Mouse (Mus musculus) liver, adult 2 months (tissue): ENCODE data around the gene Adra1d.

ENCODE experiments used
- CTCF ChIP-seq: fragments of 200-500 bp; IDR thresholded peaks from 2 replicates; pipeline ENCODE4 v1.5.1; 2011; ENCODE audit warnings: low read depth, low read length, control low read depth
- POLR2A ChIP-seq: fragments of 200-500 bp; IDR thresholded peaks from 2 replicates; pipeline ENCODE4 v1.6.1; 2011; ENCODE audit warnings: low read length, control low read depth; ENCODE audit not compliant: insufficient read depth; ENCODE audit errors: extremely low read depth

DNA sequence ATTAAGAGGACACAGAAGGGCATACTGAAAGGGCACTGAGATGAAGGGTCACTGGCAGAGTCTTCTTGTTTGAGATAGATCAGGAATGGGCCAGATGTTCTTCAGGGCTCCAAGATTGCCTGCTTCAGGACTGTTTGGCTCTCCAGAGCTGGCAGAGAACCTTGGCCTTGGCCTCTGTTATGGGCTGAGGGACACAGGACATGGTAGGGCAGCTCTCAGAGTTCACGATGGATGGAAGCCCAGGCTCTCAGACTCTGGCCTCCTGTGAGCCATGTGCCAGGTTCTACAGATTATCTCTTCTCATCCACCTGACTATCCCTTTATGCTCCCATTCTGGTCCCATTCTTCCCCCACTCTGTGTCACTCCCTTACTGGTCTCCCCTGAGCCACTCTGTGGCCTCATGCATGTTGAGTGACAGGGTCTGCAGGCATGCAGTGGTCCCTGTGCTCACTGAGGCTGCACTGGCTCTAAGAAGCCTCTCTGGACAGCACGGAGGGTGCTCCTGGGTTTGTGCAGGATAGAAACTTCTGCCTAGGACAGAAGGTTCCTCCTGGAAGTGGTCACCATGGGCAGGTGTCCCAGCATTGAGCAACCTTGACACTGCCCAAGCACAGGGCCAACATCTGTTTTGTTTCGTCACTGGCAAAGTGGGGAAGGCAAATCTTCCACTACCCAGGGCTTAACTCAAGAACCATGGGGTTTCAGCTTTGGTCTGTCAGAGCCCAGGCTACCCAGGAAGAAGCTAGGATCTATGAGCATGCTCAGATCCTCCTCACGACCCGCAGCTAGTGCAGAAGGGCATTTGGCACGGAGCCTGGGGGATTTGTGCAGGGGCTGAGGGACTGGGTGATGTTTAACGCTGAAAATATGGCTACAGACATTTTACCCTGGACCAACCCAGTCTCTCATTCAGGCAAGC lies 10.1 kb downstream of the Adra1d start:
- TF ChIP-seq CTCF (no peak), POLR2A (no peak)
